Mouse (Mus musculus) frontal cortex, adult 2 months (tissue): ENCODE data around the gene Sdf2l1. TPM values are rescaled to one million over a fixed set of nuclear protein-coding genes. Genes with fewer than 3 reads are reported as not detected.

Experiments used
- DNase-seq, 2 experiments: peaks; one replicate each; pipeline ENCODE4 v3.0.0; 2022; ENCODE audit warnings: low spot score in 1 of 2; ENCODE audit errors: extremely low spot score in 1 of 2
- polyA plus RNA-seq: library from polyadenylated mRNA; depleted of rRNA; stranded (reverse); fragments of >200 nt; gene quantifications from 2 replicates; pipeline ENCODE4 v1.2.3, GENCODE M21; 2012; rRNA removed

Sdf2l1 gene
- polyA plus RNA-seq, 1 experiment = 17.8 TPM

- peak; percentile 37 to 76 for DNase-seq
Measured at GRCm38 (mm10) chr16:17124871-17125520, 7.2 kb downstream of the Sdf2l1 start, which contains the start of gene 2610318N02Rik. Gene 2610318N02Rik, minus strand, starts transcription at chr16:17125167.

DNA sequence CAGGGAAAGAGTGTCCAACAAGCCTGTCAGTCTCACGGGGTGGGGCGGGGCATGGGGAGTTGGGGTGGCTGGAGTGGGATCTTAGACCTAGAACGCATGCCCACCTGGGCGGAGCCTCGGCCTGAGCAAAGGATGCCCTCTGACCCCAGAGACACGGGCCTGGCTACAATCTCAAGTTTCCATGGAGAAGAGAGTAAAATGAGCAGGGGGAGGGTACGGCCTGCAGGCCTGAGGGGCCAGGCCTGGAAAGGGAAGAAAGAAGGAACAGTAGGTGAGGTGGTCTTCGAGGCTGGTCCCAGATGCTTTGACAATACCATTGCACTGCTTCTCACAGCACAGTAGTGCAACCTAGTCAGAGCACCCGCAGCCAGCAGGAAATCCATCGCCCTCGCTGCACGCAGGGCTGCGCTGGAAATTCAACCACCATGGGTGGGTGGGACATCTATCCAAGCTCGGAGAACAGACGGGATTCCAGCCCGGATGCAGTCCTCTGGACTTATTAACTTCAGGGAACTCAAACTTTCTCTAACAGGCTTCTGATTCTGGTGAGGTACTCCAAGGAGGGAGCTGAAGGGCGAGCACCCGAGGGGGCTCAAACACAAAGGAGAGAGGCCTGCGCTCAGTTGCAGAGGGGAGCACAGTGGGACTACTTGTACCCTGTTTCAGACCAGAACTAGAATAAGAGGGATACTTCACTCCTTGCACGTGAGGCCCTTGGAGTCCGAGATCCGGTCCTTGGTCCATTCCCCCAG, 7.9 kb downstream of the Sdf2l1 start:
- DNase-seq = no peak

- no peak for DNase-seq
Measured at GRCm38 (mm10) chr16:17121569-17121968, 10.6 kb downstream of the Sdf2l1 start.

DNA sequence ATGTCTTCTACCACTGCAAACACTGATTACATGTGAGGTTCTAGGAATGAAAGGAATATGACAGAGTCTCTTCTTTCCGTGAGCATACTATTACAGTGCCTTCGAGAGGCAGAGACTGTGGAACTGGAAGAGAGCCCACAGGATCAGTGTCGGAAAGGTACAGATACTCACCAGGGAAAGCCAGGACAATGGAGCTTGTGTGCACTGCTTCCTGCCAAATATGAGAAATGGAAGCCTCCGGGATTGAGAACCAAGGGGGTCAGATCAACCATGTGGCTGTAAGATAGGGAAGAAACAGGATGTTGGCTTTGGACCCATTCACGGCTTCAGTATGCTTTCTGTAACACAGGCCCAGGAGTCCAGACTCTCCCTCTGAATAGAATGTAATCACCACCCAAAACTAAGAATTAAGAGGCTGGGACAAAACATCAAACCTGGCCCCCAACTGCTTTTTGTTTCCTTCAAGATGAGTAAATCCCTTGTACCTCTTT, 14.8 kb downstream of the Sdf2l1 start:
- DNase-seq = no peak

DNA sequence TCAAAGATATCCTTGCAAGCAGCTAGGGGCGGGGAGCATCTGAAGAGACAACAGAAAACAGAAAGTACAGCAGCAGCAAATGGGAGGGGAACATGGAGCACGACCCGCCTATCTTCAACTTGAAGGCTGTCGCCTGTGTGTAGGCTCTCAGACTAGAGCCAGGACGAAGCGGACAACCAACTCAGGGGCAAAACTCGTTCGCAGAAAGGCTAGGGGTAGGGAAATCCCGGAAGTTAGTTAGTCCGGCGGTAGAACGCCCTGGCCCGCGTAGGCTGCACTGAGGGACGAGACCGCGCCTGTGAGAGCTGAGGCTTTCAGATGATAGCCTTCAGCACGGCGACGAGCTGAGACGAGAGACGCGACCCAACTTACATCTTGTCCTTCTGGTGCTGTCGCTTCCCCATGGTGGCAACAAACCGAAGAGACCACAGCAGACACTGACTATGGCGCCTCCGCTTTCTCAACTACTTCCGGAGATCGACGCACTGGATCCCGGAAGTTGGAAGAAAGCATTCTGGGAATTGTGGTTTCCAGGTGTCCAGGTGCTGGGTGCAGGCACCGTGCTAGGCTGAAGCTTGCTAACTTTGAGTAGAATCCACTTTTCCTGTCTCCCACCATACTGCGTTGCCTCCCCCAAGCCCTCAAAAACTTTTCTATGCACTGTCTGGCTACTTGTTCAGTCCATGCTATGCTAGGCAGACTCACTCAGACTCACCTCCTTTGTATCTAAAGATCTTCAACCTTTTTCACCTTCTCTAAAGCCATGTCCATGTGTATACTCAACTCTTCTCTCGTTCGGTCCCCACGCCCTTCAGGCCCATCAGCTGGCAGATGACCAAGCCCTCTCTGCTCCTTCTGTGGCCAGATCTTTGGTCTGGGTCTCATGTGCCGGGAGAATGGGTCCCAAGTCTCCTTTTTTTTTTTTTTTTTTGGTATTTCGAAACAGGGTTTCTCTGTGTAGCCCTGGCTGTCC, 21.1 kb downstream of the Sdf2l1 start, which contains the start of gene Ppil2:
Ppil2 (minus strand) TSS at position 487 of the 973 bp plus-strand sequence.
- DNase-seq = peak; percentile 56 to 82

DNA sequence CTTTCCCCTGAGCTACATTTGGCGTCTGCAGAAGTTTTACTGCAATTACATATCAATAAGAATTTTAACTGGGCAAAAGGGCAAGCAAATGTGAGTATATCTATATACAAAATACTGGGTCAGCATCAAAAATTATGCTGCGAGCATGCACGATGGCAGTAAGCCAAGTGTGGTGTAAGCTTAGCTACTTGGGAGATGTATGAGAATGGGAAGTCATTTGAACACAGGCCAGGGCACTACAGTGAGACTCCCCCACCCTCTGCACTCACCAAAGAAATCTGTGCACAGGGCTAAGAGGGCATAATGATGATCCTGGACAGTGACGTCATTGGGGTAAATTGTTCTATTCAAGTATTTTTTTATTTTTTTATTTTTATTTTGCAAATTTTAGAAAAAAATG, 27.6 kb downstream of the Sdf2l1 start:
- no peak for DNase-seq

DNA sequence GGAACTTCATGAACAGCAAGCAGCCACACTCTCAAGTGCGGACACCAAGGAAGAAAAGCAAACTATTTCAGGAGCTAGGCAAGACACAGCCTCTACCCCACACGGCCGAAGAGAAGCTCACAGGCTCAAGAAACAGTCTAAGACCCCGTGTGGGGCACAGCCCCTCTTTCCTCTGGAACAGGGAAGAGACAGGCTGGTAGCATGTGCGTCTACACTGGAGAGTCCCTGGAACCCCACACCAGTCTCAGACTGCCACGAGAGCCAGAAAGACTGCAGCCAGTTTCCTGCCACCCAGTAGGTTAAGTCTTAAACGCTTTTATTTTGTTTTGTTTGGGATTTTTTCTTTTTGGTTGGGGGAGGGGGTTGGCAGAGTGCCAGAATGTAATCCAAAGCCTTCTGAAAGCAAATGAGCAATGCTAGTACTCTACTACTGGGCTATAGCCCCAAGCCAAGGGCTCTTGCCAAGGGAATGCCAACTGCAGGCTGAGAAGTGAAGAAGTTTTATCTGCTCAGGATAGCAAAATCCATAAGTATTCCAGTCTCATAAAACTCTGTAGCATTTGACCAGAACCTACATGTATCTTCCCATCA, 29.5 kb downstream of the Sdf2l1 start:
- no peak for DNase-seq

DNA sequence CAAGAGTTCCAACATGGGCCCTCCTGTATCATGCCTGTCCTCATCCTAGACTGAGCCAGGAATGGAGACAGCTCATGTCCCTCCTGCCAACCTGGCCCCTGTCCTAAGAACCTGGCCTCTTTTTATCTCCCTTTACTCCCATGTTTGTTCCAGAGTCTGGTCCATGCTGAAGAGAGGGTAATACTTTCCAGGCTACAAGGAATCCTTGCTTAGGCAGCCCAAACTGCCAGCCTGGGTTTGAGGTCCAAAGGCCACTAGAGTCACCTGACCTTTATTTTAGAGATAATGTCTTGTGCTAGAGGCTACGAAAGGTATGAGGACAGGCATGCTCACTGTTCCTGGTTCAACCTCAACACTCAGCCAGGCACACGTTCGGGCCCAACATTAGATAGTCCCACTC, 35.2 kb downstream of the Sdf2l1 start:
- DNase-seq = no peak

GRCm38 (mm10) chr16:17088346-17088745, 43.8 kb downstream of the Sdf2l1 start:
- DNase-seq = no peak

DNA sequence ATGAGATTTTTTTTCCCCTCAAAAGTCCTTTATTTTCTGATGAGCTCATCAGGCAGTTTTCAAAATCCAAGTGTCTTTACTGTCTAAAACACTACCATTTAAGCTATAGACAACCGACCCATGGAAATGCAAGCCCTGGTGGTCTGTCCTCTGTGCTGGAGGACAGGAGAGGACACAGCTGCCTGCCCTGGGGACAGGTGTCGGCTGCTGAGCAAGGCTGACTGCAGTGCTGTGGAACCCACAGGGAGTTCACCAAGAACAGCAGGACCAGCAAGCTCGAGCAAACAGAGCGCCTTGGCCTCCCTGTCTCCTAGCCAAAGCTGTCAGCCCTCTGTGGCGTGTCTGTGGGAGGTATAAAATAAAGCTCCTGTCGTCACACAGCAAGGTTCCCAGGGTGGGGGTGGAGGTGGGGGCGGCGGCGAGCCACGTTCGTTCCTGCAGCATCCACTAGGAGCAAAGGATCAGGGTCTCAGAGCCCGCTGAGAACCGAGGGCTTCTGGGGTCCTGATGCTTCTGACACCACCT, 45.5 kb downstream of the Sdf2l1 start:
- DNase-seq = peak in 1 of 2 experiments; percentile 63

DNA sequence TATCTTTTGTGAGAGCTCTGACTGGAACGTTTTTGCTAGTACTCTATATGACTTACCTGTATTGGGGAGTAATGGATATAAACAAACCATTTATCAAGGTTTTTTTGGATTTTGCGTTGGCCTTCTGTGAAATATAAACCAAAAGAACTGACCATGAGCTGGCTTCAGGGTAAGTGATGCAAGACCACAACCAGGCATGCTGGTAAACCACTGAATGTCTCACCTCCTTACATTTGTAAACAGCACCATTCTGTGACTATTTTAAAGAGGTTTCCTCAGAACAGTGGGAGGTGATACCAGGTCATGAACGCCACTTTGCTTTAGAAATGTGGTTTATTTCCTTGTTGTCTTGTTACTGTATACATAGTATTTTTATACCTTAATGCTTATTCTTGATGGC, 45.9 kb downstream of the Sdf2l1 start:
- no peak for DNase-seq

- no peak for DNase-seq
Measured at GRCm38 (mm10) chr16:17085636-17086035, 46.5 kb downstream of the Sdf2l1 start.

DNA sequence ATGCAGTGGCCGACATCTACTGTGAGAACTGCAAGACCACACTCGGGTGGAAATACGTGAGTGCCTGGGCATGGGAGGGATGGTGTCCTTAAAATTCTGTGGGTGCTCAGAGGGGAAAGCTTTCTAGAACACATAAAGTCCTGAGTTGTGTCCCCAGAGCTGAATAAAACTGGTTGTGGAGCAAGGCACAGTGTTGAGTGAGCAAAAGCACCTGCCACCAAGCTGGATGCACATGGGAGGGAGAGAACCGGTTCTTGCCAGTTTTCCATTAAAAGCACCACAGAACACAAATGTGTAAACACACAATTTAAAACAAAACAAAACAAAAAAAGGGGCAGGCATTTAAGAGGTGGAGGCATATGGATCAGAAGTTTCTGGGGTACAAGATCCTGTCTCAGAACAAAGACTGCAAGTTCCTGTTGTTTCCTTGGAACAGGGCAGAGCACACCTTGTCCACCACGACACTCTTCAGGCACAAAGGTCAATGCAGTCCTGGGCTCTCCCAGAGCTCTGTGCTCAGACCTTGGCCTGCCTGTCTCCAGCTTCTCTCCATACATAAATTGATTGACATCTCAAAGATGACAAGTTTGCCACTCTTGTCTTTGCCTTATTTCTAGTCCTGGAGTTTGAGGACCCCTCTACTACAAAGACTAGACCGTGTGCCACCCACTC, 49.9 kb downstream of the Sdf2l1 start:
- no peak for DNase-seq

Other genes with a start within 250 kb of the Sdf2l1 start
- 36.1 and 40.4 TPM in 2 replicates for gene Ppm1f, start 235.9 kb downstream of the Sdf2l1 start, polyA plus RNA-seq
- gene Mapk1, start 149.0 kb downstream of the Sdf2l1 start, polyA plus RNA-seq = 360 and 370 TPM in 2 replicates
- gene Ypel1, start 62.7 kb downstream of the Sdf2l1 start, polyA plus RNA-seq = 29.2 and 37.4 TPM in 2 replicates
- gene Ppil2, start 21.1 kb downstream of the Sdf2l1 start, polyA plus RNA-seq = 99.6 and 110 TPM in 2 replicates
- 4.8 and 5.2 TPM in 2 replicates for gene 2610318N02Rik, start 7.2 kb downstream of the Sdf2l1 start, polyA plus RNA-seq
- gene Ydjc, start 12.2 kb upstream of the Sdf2l1 start, polyA plus RNA-seq = 29.4 and 29.9 TPM in 2 replicates
- gene Ccdc116, start 14.8 kb upstream of the Sdf2l1 start, polyA plus RNA-seq = 5.0 and 5.1 TPM in 2 replicates
- 131 and 136 TPM in 2 replicates for gene Ube2l3, start 70.3 kb upstream of the Sdf2l1 start, polyA plus RNA-seq
- gene Rimbp3, start 76.2 kb upstream of the Sdf2l1 start, polyA plus RNA-seq = 0.69 and 0.96 TPM in 2 replicates
- gene Hic2, start 101.2 kb upstream of the Sdf2l1 start, polyA plus RNA-seq = 5.8 and 6.1 TPM in 2 replicates
- gene Tmem191c, start 143.7 kb upstream of the Sdf2l1 start, polyA plus RNA-seq = 338 and 351 TPM in 2 replicates
- 2.1 and 4.0 TPM in 2 replicates for gene Serpind1, start 199.0 kb upstream of the Sdf2l1 start, polyA plus RNA-seq